Mouse (Mus musculus): ENCODE data around the gene Gpatch1.
A peak's percentile ranks its signal among the peaks of the same experiment; 100 is the strongest.

The Gpatch1 gene

DNA sequence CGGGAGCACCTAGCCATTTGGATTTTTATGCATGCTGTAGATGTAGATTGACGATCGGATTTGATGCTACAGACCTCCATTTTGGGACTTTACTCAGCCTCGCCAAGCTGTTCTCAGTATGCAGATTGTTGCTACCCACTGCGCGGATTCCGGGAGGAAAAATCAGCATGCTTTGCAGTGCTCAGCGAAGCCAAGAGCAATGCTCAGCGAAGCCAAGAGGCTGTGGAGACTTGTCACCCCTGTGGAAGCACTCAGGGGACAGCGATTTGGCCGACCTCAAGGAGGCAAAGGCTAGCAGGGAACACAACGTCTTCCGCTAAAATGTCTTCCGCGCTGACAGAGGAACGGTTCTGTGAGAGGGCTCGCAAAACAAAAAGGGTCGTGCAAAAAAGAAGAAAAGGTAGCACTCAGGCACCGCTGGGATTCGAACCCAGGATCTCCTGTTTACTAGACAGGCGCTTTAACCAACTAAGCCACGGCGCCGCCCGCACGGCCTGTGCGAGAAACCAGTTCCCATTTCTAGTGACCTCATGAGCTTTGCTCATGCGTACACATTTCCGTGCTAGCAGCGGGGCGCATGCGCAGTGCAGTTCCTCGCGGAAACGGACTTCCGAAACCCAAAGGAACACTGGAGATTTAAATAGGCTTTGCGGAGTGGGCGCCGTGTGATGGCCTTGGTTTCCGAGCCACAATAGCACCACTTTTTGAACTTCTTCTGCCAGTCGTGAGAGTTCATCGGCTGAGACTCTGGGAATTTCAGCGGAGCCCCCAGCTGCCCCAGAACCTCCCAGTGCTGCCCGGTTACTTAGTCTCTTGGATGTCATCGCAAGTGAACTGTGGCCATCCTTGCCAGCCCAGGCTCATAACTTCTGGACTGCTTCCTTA, 83.6 kb downstream of the Gpatch1 start:
- peak; percentile 96 for DNase-seq

DNA sequence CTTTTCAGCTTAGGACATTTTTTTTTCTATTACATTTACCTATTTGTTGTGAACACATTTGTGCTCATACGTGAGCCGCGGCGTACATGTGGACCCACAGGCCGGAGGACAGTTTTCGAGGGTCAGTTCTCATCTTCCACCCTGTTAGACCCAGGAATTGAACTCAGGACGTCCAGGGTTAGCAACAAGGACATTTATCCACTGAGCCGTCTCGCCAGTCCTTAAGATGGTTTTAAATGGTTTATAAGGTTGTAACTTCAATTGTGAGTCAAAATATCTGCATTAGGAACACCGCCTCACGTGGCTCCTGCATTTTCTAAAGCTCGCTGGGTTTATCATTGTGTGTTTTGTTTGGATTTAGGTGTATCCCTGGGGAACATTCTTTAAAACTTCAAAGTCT, 84.4 kb downstream of the Gpatch1 start:
- DNase-seq = peak; percentile 19

DNA sequence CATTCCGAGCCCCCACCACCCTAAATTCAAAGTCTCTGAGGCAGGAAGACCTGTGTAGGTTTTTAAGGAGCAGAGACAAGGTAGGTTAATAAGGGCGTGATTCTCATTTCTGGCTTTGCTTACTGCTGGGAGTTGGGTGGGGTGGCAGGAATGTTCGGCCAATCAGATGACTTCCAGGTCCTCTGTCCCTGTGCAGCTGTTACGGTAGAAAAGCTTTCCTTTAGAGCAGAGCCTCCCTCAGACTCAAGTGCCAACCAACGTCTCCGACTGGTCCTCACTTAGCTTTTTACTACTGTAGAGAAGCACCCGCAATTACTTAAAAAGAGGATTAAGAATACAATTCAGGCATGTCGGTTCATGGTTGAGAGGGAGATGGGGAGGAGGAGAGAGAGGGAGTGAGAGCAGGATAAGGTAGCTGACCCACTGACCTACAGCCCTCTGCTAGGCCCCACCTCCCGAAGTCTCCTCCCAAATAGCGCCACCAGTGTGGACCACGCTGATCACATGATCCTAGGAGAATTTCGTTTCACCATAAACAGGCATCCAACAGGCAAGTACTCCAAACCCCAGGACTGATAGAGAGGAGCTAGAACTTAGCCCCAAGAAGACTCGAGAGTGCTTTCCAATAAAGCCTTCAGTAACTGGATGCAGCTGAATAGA, 85.3 kb downstream of the Gpatch1 start:
- DNase-seq = no peak

DNA sequence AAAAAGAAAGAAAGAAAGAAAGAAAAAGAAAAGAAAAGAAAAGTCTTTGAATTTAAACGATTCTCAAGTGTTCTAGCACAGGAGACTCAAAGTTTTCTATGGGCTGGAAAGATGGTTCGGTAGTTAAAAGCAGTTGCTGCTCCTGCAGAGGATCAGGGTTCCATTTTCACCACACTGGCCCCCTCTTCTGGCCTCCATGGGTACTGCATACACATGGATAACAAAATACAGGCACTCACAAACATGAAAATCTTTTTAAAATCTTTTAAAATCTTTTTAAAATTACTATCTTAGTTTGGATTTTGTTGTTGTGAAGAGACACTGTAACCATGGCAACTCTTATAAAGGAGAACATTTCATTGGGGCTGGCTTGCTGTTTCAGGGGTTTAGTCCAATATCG, 87.9 kb downstream of the Gpatch1 start:
- DNase-seq = peak; percentile 29
